In genomic region chr11:6650519-6650918, GRCm38 (mm10) we compare ENCODE assay signal across 27 mouse cellular contexts. TPM values are rescaled to one million over a fixed set of nuclear protein-coding genes. Genes with fewer than 3 reads are reported as not detected.
DNase-seq lines count a peak whose midpoint lies in the region; ATAC-seq and TF ChIP-seq lines count a peak whose summit lies in the region.
"Had no signal": no experiment of that assay in that cellular context is flagged by ENCODE, and none has a peak within 500 bp of the region (broad histone marks: within the 10 kb centered on the region; RNA-seq: fewer than 3 reads in every experiment).

No protein-coding gene starts in this region.

- no peak for ATAC-seq in midbrain, embryonic 15.5 days (replicated peaks)
- ATAC-seq: CD4-positive, CD25-positive, alpha-beta regulatory T cell, adult 4 months; forebrain, embryonic 13.5 days; forebrain, postnatal 0 days; hindbrain, postnatal 0 days had no signal

- WGBS in midbrain, embryonic 15.5 days, result 67% methylated on average over 7 of the region's 7 CpGs

- dilution Hi-C loops in CH12.LX (cut with MboI; ENCODE audit: extremely low pct_ligation_motif_present, extremely low pct_unique_long_range_greater_than_20kb, low sequenced_read_pairs), result no loop called here

- H3K27me3 ChIP-seq in CH12.LX (replicated peaks), result peaks cover 43% of the 10 kb centered on the region
- H3K27me3 ChIP-seq in midbrain, embryonic 15.5 days (replicated peaks), result no peaks in the 10 kb centered on the region
- H3K27me3 ChIP-seq: embryonic facial prominence, embryonic 12.5 days; forebrain, embryonic 13.5 days; hindbrain, embryonic 13.5 days had no signal

- peak; percentile 34 for DNase-seq in CH12.LX (ENCODE audit: extremely low read depth)
- DNase-seq in thymus, adult 18-20 months, result peak; percentile 50 to 54
- peak; percentile 80 for DNase-seq in thymus, postnatal 14 days
- no peak for DNase-seq in kidney, postnatal 14 days
- no peak for DNase-seq in kidney, postnatal 10 days
- DNase-seq: adrenal gland, postnatal 10 days; B cell, adult 2 months; cerebellum, adult 11-12 months; cerebellum, adult 9-10 months; cerebellum, postnatal 25 days; forebrain, postnatal 0 days; gastrocnemius, postnatal 14 days; heart, postnatal 14 days had no signal

- no peak for TF ChIP-seq RAD21 in CH12.LX (IDR thresholded peaks at IDR 0.05; ENCODE audit: low read depth, low read length)

- no peaks in the 10 kb centered on the region for H3K36me3 ChIP-seq in CH12.LX (replicated peaks in 1 of 2; ENCODE audit: control insufficient read depth in 1 of 2, insufficient read depth in 1 of 2, low read length in 1 of 2)
- H3K36me3 ChIP-seq in midbrain, embryonic 15.5 days (replicated peaks), result no peaks in the 10 kb centered on the region
- H3K36me3 ChIP-seq: embryonic facial prominence, embryonic 12.5 days; hindbrain, embryonic 13.5 days had no signal

- in situ Hi-C loops in CH12.LX (cut with MboI; ENCODE audit: low pct_ligation_motif_present, low pct_unique_long_range_greater_than_20kb, low sequenced_read_pairs), result loop anchor here (10.0 to 25.0 kb wide), 2 partner anchors 114 to 512 kb away; no protein-coding TSS in a partner anchor

- no peaks in the 10 kb centered on the region for H3K9me3 ChIP-seq in CH12.LX (replicated peaks; ENCODE audit: low read length)
- H3K9me3 ChIP-seq in midbrain, embryonic 15.5 days, result no peaks in the 10 kb centered on the region
- H3K9me3 ChIP-seq: embryonic facial prominence, embryonic 12.5 days; forebrain, embryonic 13.5 days; hindbrain, embryonic 13.5 days had no signal

- TF ChIP-seq CTCF in CH12.LX (conservative IDR thresholded peaks at IDR 0.05 in 1 of 2, IDR thresholded peaks at IDR 0.05 in 1 of 2; ENCODE audit: low read depth in 2 of 2, low read length in 2 of 2), result no peak

- H3K4me1 ChIP-seq in CH12.LX (ENCODE audit: control insufficient read depth in 1 of 2, insufficient read depth in 2 of 2), result peaks cover 0 to 14% of the 10 kb centered on the region in 2 experiments; a peak in 3 of 4 replicates
- no peaks in the 10 kb centered on the region for H3K4me1 ChIP-seq in midbrain, embryonic 15.5 days
- H3K4me1 ChIP-seq: embryonic facial prominence, embryonic 12.5 days; forebrain, embryonic 13.5 days; hindbrain, embryonic 13.5 days had no signal

- no peak overlapping the region for H3K9ac ChIP-seq in CH12.LX (ENCODE audit: insufficient read depth, low read depth)
- H3K9ac ChIP-seq in midbrain, embryonic 15.5 days, result no peak overlapping the region
- H3K9ac ChIP-seq: embryonic facial prominence, embryonic 12.5 days; forebrain, embryonic 13.5 days; forebrain, postnatal 0 days; hindbrain, embryonic 13.5 days had no signal

- H3K27ac ChIP-seq in CH12.LX (ENCODE audit: insufficient read depth, low read depth), result no peak overlapping the region
- H3K27ac ChIP-seq in midbrain, embryonic 15.5 days, result no peak overlapping the region
- H3K27ac ChIP-seq: embryonic facial prominence, embryonic 12.5 days; forebrain, embryonic 13.5 days; hindbrain, embryonic 13.5 days; hindbrain, postnatal 0 days had no signal

- no peaks in the 10 kb centered on the region for H3K79me2 ChIP-seq in CH12.LX (replicated peaks; ENCODE audit: control insufficient read depth, extremely low read depth, insufficient read depth, poor library complexity, severe bottlenecking)

- no peak overlapping the region for H3K4me3 ChIP-seq in CH12.LX (replicated peaks in 1 of 3; ENCODE audit: low read depth in 2 of 3, low read length in 2 of 3, poor library complexity in 1 of 3)
- no peak overlapping the region for H3K4me3 ChIP-seq in midbrain, embryonic 15.5 days
- H3K4me3 ChIP-seq: embryonic facial prominence, embryonic 12.5 days; forebrain, embryonic 13.5 days; hindbrain, embryonic 13.5 days had no signal

- H3K4me2 ChIP-seq in CH12.LX (ENCODE audit: insufficient read depth, low read depth, poor library complexity, severe bottlenecking), result no peak overlapping the region
- no peak overlapping the region for H3K4me2 ChIP-seq in midbrain, embryonic 15.5 days
- H3K4me2 ChIP-seq: embryonic facial prominence, embryonic 12.5 days; forebrain, embryonic 13.5 days; hindbrain, embryonic 13.5 days had no signal

- no peak for TF ChIP-seq POLR2A in CH12.LX (IDR thresholded peaks at IDR 0.05; ENCODE audit: low read depth, low read length)

- no peak for TF ChIP-seq EP300 in CH12.LX (IDR thresholded peaks at IDR 0.05; ENCODE audit: low read length)

TF ChIP-seq in CH12.LX, 34 proteins besides CTCF, POLR2A, EP300 and RAD21:
- no peak for TF ChIP-seq ZC3H11A (IDR thresholded peaks at IDR 0.05; ENCODE audit: low read depth, low read length)
- no peak for TF ChIP-seq BHLHE40 (IDR thresholded peaks at IDR 0.05; ENCODE audit: low read depth, low read length)
- no peak for TF ChIP-seq ETS1 (conservative IDR thresholded peaks at IDR 0.05; ENCODE audit: low read depth, low read length)
- TF ChIP-seq PAX5 (IDR thresholded peaks at IDR 0.05; ENCODE audit: low read length), result no peak
- no peak for TF ChIP-seq TBP (conservative IDR thresholded peaks at IDR 0.05; ENCODE audit: low read depth, low read length)
- TF ChIP-seq ZMIZ1 (IDR thresholded peaks at IDR 0.05; ENCODE audit: low read depth, low read length), result no peak
- TF ChIP-seq TCF12 (IDR thresholded peaks at IDR 0.05; ENCODE audit: low read depth, low read length), result peak; percentile 76
- TF ChIP-seq MXI1 (IDR thresholded peaks at IDR 0.05; ENCODE audit: low read depth, low read length), result no peak

RNA-seq across cellular contexts. Expression of gene Ramp3, which starts 7.8 kb away (rescaled TPM):
- 0.21 TPM in 1 of 2 replicates, not detected in the other for total RNA-seq in CH12.LX (2012; rRNA removed)
- not detected in 2 replicates for total RNA-seq in CH12.LX (2014; rRNA removed)
- polyA plus RNA-seq in CH12.LX (2012; ENCODE audit: insufficient read length, low read depth), result not detected in 2 replicates
- polyA plus RNA-seq in midbrain, embryonic 15.5 days (2015; fragmentation: Nextera tagmentation; extraction: Ambion mirVana), result 10.2 and 12.0 TPM in 2 replicates
- total RNA-seq: hematopoietic stem cell, adult 5-6 weeks; MEL had no signal

RNA-seq across cellular contexts. Expression of gene Wap, which starts 12.1 kb away (rescaled TPM):
- total RNA-seq in CH12.LX (2012; rRNA removed) (not detected in 2 replicates), CH12.LX (2014; rRNA removed) (not detected in 2 replicates)
- not detected in 2 replicates for polyA plus RNA-seq in CH12.LX (2012; ENCODE audit: insufficient read length, low read depth)
- not detected in 2 replicates for polyA plus RNA-seq in midbrain, embryonic 15.5 days (2015; fragmentation: Nextera tagmentation; extraction: Ambion mirVana)
- total RNA-seq: adrenal gland, postnatal 10 days; adrenal gland, postnatal 4 days; forebrain, postnatal 0 days; gastrocnemius, adult 18-20 months; gastrocnemius, postnatal 14 days; heart, adult 8-10 months; heart, postnatal 14 days; hematopoietic stem cell, adult 5-6 weeks; hindbrain, postnatal 0 days; MEL had no signal
- polyA plus RNA-seq: brain, embryonic 14.5 days; CD4-positive, CD25-positive, alpha-beta regulatory T cell, adult 4 months; cortical plate, adult 2 months; embryonic facial prominence, embryonic 12.5 days; forebrain, embryonic 13.5 days; forebrain, postnatal 0 days; heart, embryonic 14.5 days; hindbrain, embryonic 13.5 days; hindbrain, postnatal 0 days had no signal

RNA-seq across cellular contexts. Expression of gene Tbrg4, which starts 24.7 kb away (rescaled TPM):
- total RNA-seq in CH12.LX (2012; rRNA removed), result 93.1 and 118 TPM in 2 replicates
- 59.3 and 69.0 TPM in 2 replicates for total RNA-seq in CH12.LX (2014; rRNA removed)
- 170 and 191 TPM in 2 replicates for polyA plus RNA-seq in CH12.LX (2012; ENCODE audit: insufficient read length, low read depth)
- 33.3 TPM in 2 replicates for polyA plus RNA-seq in midbrain, embryonic 15.5 days (2015; fragmentation: Nextera tagmentation; extraction: Ambion mirVana)

RNA-seq across cellular contexts. Expression of gene Nacad, which starts 44.7 kb away (rescaled TPM):
- total RNA-seq in CH12.LX (2012; rRNA removed), result 0.13 TPM in 2 replicates
- total RNA-seq in CH12.LX (2014; rRNA removed), result not detected in 2 replicates
- polyA plus RNA-seq in CH12.LX (2012; ENCODE audit: insufficient read length, low read depth), result 0.34 TPM in 1 of 2 replicates, not detected in the other
- polyA plus RNA-seq in midbrain, embryonic 15.5 days (2015; fragmentation: Nextera tagmentation; extraction: Ambion mirVana), result 103 and 106 TPM in 2 replicates

Comparison
In these comparisons a context has a peak if more than half of its experiments do, and no peak if none do; other contexts are left out.
1. DNase-seq: peak in CH12.LX (single experiment), thymus, adult 18-20 months (2 of 2) and thymus, postnatal 14 days (single experiment); none in kidney, postnatal 14 days (single experiment) and kidney, postnatal 10 days (single experiment).
2. RNA of gene Ramp3, which starts 7.8 kb away (polyA plus RNA-seq): 10.2 to 12.0 TPM in midbrain, embryonic 15.5 days; not detected in CH12.LX; every median in the first group is over 10 times any median in the second.